Mouse (Mus musculus): ENCODE results near the gene Eva1c.

DNA sequence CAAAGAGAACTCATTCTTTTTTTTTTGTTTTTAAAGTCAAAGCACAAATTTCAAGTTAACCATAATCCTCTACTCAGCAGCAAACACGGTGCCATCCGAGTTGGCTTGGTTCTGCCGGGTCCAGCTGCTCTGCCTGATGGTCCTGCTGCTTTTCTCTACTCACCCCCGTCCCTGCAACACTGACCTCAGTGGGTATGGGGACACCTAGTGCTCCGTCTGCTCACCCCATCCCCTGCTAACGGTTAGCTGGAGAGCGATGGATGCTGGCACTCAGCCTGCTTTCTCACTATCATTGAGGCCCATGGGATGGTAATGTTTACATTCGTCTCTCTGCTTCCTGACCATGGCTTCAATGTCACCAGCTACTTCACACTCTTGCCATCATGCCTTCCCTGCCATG, 28.1 kb upstream of the Eva1c start:
- TF ChIP-seq CTCF (IDR thresholded peaks at IDR 0.05; ENCODE audit: low read depth) (no peak), EP300 (optimal IDR thresholded peaks at IDR 0.05) (no peak)
